Mouse (Mus musculus) monocyte, adult 2 months (primary cell): Measurements from ENCODE around the gene Fxyd1.

Experiments
- DNase-seq, 2 experiments: peaks; one replicate each; pipeline ENCODE4 v3.0.0; 2022; ENCODE audit warnings: low spot score in 2 of 2, low read depth in 1 of 2

Fxyd1 gene

GRCm38 (mm10) chr7:31077885-31078445 is 21.0 kb upstream of the Fxyd1 start:
- no peak for DNase-seq

GRCm38 (mm10) chr7:31077470-31077869 is 20.5 kb upstream of the Fxyd1 start:
- DNase-seq: no peak

DNA sequence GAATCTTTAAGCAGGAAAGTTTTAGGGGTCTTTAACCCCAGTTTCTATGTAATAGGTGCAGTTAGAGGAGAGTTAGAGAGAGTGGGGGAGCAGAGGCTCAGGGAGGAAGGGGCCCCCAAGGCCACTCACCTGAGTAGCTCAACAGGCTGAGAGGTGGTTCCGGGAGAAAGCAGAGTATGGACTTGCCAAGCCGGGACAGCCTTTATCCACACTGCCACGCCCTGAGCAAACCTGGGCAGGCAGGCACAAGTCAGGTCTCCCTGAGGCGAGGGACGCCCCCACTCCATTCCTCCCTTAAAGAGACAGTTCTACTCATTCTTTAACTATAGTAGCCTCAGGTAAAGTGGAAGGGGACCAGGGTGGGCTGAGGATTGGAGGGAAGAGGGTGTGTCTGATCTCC is 19.5 kb upstream of the Fxyd1 start, which contains the start of gene Fxyd3:
Gene Fxyd3, minus strand, starts transcription at position 213 of the 400 bp plus-strand sequence.
- no peak for DNase-seq

DNA sequence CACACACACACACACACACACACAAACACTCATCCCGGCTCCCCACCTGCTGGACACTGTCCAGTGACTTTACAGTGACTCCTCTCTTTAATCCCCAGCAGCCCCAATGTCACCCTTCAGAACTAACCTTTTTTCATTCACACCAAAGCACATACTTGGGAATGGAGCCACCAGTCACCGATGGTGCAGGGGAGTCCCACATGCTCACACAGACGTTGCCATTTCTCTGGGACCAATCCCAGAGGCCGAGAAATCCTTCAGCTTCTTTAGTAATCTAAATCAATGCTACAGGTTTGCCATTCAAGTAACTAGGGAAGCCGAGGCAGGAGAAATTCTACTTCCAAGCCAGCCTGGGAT is 17.7 kb upstream of the Fxyd1 start:
- no peak for DNase-seq

GRCm38 (mm10) chr7:31074061-31074712 is 17.2 kb upstream of the Fxyd1 start:
- no peak for DNase-seq

DNA sequence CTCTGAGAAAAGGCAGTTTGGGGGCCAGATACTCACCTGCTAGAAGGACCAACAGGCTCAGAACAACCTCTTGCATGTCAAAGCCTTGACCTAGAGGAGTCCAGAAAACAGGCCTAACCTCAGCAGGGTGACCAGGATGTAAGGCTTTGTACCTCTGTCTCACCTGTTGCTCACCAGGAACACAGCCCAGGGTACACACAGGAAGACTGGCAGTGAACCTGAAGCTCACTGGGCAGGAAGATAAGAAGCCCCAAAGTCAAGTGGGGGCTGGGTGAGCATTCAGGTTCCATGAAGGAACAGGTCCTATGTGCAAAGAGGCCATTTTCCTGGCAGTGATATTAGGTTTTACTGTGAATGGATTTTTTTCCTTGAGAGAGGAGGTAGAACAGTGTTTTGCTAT is 16.5 kb upstream of the Fxyd1 start:
- no peak for DNase-seq

DNA sequence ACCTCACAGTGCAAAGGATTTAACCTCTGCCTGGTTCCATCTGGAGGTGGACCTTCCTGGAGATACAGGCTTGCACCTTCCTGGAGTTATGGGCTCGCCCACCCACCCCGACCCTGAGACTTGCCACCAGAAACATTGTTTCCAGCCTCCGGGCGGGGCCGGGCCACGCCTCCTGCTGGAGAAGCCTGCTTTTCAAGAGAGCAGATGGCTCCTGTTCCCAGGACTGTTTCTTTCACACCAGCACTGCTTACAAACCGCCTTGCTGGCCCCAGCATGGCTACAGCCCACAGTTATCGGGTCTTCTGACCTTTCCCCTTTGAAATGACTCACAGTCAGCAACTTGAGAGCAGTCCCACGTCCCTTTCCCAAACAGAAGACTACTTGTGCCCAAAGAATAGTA is 15.3 kb upstream of the Fxyd1 start:
- no peak for DNase-seq

DNA sequence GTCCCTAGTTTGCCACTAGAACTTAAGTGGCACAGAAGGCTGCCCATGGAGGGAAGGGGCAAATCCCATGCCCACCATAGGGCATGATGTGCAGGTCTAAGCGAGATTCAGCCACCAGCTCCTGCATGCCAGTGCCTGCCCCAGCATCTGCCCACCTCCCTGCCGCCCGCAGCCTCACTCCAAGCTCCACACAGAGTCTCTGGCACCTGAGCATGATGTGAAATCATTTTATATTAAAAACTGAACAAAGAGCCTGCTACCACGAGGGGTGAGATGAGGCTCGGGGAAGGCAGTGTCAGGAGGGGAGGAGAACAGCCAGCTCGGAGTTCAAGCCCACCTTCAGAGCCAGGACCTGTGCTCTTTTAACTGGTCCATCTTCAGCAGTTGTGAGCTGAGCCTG is 13.3 kb upstream of the Fxyd1 start:
- DNase-seq: no peak

- no peak for DNase-seq
Measured at GRCm38 (mm10) chr7:31069491-31069890, 12.5 kb upstream of the Fxyd1 start.

DNA sequence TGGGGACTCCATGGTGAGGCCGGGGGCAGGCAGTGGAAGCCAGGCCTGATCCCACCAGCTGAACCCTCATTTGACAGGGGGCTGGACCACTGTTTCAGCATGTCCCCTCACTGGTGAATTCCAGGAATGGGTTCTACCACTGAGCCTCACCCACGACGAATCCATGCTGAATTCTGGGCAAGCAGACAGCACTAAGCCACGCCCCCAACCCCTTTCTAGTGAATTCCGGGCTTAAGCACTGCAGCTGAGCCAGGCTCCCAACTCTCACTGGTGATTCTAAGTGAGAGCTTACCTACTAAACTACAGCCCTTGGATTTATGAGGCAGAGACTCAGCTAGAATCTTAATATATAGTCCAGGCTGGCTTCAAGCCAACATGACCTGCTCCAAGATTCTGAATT is 10.8 kb upstream of the Fxyd1 start:
- no peak for DNase-seq

- DNase-seq: no peak
Measured at GRCm38 (mm10) chr7:31063074-31063560, 6.1 kb upstream of the Fxyd1 start.

DNA sequence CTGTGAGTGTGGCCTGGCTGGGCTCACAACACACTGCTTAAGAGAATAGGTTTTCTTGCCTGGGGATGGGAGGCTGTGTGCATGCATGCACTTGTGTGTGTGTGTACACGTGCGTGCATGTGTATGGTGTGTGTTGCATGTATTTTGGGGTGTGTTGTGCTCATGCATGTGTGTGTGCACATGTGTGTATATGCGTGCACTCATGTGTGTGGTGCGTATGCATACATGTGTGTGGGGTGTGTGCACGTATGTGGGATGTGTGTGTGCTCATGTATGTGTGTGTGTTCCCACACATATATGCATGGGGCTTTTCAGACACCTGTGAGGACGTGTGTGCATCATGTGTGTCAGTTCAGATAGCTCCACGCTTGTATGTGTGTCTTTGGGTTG is 3.6 kb upstream of the Fxyd1 start:
- DNase-seq: no peak

DNA sequence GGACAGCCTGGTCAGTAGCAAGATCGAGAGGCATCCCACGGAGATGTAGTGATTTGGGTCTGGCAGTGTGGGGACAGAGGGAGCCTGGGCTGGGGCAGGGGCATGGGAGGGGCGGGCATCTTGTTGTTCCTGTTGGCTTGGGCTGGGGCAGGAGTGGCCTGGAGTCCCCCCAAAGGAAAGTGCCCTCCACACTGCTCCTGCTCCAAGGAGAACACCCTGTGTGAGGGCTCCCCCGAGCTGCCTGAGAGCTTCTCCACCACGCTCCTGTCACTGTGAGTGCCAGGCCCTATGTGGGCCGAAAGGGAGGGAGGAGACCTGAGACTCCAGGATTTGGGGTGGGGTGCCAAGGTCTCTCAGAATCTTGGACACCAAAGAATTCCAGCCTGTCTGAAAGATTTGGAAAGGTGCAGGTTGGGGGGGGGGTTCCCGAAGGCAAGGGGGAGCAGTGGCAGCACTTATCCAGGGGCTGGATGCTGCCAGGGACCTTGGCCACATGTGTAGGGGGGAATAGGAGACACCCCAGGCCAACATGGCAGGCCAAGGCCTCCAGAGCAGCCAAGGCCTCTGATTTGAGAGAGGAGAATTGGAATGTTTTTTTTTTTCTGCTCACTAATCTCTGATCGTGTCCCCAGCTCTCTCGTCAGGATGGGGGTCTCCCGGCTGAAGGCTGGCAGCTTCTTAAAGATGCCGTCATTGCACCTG is 3.1 kb upstream of the Fxyd1 start:
- DNase-seq: no peak

- peak; percentile 39 to 65 for DNase-seq
Measured at GRCm38 (mm10) chr7:31059108-31059507, 2.1 kb upstream of the Fxyd1 start, which contains the start of gene Lgi4. Lgi4 (plus strand) TSS chr7:31059342.

GRCm38 (mm10) chr7:31058211-31058610 is 1.2 kb upstream of the Fxyd1 start:
- DNase-seq: no peak

GRCm38 (mm10) chr7:31057730-31058129 is 731 bp upstream of the Fxyd1 start:
- no peak for DNase-seq

- DNase-seq: no peak
Measured at GRCm38 (mm10) chr7:31056448-31056847, 551 bp downstream of the Fxyd1 start.

DNA sequence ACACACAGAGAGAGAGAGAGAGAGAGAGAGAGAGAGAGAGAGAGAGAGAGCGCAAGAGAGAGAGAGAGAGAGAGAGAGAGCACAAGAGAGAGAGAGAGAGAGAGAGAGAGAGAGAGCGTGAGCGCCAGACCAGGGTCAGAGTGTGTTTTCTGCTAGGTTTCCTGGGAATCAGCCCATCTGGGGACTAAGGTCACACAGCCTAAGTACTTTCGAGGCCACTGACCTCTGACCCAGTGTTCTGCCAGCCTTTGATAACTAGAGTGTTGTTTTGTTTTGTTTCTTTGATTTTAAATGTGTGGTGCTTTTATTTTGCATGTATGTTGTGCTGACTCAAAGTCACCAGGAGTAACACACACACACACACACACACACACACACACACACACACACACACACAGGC is 1.1 kb downstream of the Fxyd1 start:
- no peak for DNase-seq

DNA sequence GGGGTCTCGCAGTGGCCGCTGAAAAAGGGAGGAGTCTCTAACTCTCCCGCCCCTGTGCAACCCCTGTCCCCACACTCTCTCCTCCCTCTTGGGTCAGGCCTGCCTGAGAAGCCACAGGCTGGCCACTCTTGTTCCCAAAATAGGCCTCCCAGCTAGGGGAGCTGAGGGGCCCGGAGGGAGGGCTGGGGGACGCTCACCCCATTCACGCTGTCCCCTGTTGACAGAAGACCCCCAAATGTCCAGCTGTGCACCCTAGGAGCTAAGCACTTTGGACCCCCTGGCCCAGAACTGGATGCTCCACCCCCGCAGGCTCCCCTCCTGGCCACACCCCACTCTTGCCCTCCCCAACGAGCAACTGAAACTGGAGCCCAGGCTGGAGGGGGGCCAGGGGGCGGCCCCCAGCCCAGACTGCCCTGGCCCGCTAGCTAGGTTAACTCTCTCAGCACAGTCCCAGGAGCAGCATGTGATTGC is 1.6 kb downstream of the Fxyd1 start:
- DNase-seq: no peak

GRCm38 (mm10) chr7:31054661-31055320 is 2.2 kb downstream of the Fxyd1 start:
- DNase-seq: no peak

DNA sequence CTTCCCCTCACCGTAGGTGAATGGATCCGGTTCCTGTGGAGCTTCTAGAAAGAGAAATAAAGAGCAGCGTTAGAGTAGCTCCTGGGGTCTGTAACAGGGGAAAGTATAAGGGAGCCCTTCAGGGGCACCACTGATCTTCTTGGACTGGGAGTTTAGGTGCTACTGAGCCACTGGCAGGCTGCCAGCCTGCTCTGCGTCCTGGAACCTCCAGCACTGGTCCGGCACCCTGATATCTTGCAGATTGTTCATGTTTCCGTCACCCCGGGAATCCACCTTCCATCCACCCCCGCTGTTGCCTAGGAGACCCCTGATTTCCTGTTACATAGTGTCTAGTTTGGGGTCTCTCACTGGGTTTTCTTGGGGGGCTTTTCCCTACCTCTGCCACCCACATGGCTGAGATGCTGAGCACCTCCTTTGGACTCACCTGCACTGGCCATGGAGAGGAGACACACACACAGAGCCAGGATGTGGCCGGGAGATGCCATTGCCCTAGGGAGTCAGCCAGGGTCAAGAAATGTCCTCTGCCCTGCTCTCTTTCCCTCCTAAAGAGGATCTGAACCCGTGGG is 3.0 kb downstream of the Fxyd1 start:
- no peak for DNase-seq
